13 mouse cellular contexts compared by ENCODE assay signal in the genomic region with DNA sequence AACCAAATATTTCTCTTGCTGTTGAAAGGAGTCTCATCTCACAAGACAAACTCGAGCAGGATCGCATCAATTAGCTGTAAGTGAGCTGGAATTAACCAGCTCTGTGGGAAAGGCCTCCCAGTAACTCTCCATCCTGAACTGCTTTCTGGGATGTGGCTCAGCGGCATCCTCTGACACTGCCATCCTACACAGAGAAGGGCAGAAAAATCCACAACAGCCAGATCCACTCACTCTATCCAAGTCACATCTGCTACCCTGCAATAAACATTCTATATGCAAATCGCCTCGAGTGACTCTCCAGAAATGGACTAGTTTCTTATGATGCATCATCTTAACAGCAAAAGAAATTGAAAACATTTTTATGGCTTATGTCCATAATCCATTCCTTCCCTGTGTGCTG.
DNase-seq lines count a peak whose midpoint lies in the region; ATAC-seq lines count a peak whose summit lies in the region.
"Had no signal": no experiment of that assay in that cellular context is flagged by ENCODE, and none has a peak within 500 bp of the region (broad histone marks: within the 10 kb centered on the region; RNA-seq: fewer than 3 reads in every experiment).

No protein-coding gene starts in this region.

- H3K9ac ChIP-seq in midbrain, embryonic 15.5 days = no peak overlapping the region
- H3K9ac ChIP-seq in forebrain, embryonic 11.5 days (ENCODE audit: low read length) = no peak overlapping the region
- no peak overlapping the region for H3K9ac ChIP-seq in hindbrain, embryonic 14.5 days
- no peak overlapping the region for H3K9ac ChIP-seq in midbrain, embryonic 16.5 days (ENCODE audit: low read depth, low read length)
- no peak overlapping the region for H3K9ac ChIP-seq in intestine, embryonic 15.5 days

- H3K27ac ChIP-seq in midbrain, embryonic 10.5 days (replicated peaks) = peak overlapping the region; percentile 70; the same call in 1 of the 2 replicates
- H3K27ac ChIP-seq in midbrain, embryonic 15.5 days = no peak overlapping the region
- H3K27ac ChIP-seq in forebrain, embryonic 11.5 days (ENCODE audit: low read depth, low read length) = no peak overlapping the region
- H3K27ac ChIP-seq in hindbrain, embryonic 14.5 days = no peak overlapping the region
- H3K27ac ChIP-seq in midbrain, embryonic 16.5 days (ENCODE audit: low read length) = no peak overlapping the region
- no peak overlapping the region for H3K27ac ChIP-seq in intestine, embryonic 15.5 days

- peak; percentile 19 for DNase-seq in midbrain, embryonic 10.5 days (ENCODE audit: low spot score)
- no peak for DNase-seq in forebrain, embryonic 11.5 days (ENCODE audit: low spot score)
- no peak for DNase-seq in hindbrain, embryonic 14.5 days (ENCODE audit: low spot score)
- no peak for DNase-seq in heart, adult 9 months (ENCODE audit: low spot score in 2 of 2)
- DNase-seq in kidney, postnatal 14 days = no peak
- DNase-seq: adrenal gland, adult 8-10 months; kidney, postnatal 36 days; lung, postnatal 36 days; thymus, adult 18-20 months had no signal

- H3K27me3 ChIP-seq in midbrain, embryonic 10.5 days (ENCODE audit: low read depth, poor library complexity, severe bottlenecking) = peaks cover 67% of the 10 kb centered on the region
- no peaks in the 10 kb centered on the region for H3K27me3 ChIP-seq in midbrain, embryonic 15.5 days (replicated peaks)
- H3K27me3 ChIP-seq in forebrain, embryonic 11.5 days (ENCODE audit: control insufficient read depth, insufficient read depth, low read length) = no peaks in the 10 kb centered on the region
- no peaks in the 10 kb centered on the region for H3K27me3 ChIP-seq in hindbrain, embryonic 14.5 days (ENCODE audit: control insufficient read depth, insufficient read depth, low read length)
- H3K27me3 ChIP-seq in midbrain, embryonic 16.5 days (ENCODE audit: control insufficient read depth, insufficient read depth, low read depth, low read length) = no peaks in the 10 kb centered on the region
- H3K27me3 ChIP-seq in intestine, embryonic 15.5 days (replicated peaks) = no peaks in the 10 kb centered on the region

- no peak overlapping the region for H3K4me2 ChIP-seq in midbrain, embryonic 15.5 days
- H3K4me2 ChIP-seq in forebrain, embryonic 11.5 days (ENCODE audit: low read depth, low read length, severe bottlenecking) = no peak overlapping the region
- H3K4me2 ChIP-seq in hindbrain, embryonic 14.5 days (replicated peaks) = no peak overlapping the region
- H3K4me2 ChIP-seq in midbrain, embryonic 16.5 days (ENCODE audit: low read length) = no peak overlapping the region
- no peak overlapping the region for H3K4me2 ChIP-seq in intestine, embryonic 15.5 days (replicated peaks)

- no peak overlapping the region for H3K4me3 ChIP-seq in midbrain, embryonic 10.5 days
- H3K4me3 ChIP-seq in midbrain, embryonic 15.5 days = no peak overlapping the region
- no peak overlapping the region for H3K4me3 ChIP-seq in forebrain, embryonic 11.5 days (ENCODE audit: low read depth, low read length)
- no peak overlapping the region for H3K4me3 ChIP-seq in hindbrain, embryonic 14.5 days (replicated peaks; ENCODE audit: low read length)
- H3K4me3 ChIP-seq in midbrain, embryonic 16.5 days (ENCODE audit: low read depth, low read length) = no peak overlapping the region
- no peak overlapping the region for H3K4me3 ChIP-seq in intestine, embryonic 15.5 days (replicated peaks)
- H3K4me3 ChIP-seq: myocyte had no signal

- H3K4me1 ChIP-seq in midbrain, embryonic 10.5 days = peaks cover 43% of the 10 kb centered on the region
- H3K4me1 ChIP-seq in midbrain, embryonic 15.5 days = peaks cover 14% of the 10 kb centered on the region
- peaks cover 7% of the 10 kb centered on the region; the same call in 1 of the 2 replicates for H3K4me1 ChIP-seq in forebrain, embryonic 11.5 days (replicated peaks; ENCODE audit: control insufficient read depth, insufficient read depth, low read length)
- H3K4me1 ChIP-seq in hindbrain, embryonic 14.5 days (replicated peaks; ENCODE audit: control insufficient read depth, insufficient read depth, low read length) = peaks cover 8% of the 10 kb centered on the region; the same call in 1 of the 2 replicates
- peaks cover 7% of the 10 kb centered on the region; the same call in 1 of the 2 replicates for H3K4me1 ChIP-seq in midbrain, embryonic 16.5 days (ENCODE audit: control insufficient read depth, insufficient read depth, low read length)
- no peaks in the 10 kb centered on the region for H3K4me1 ChIP-seq in intestine, embryonic 15.5 days (replicated peaks)

- ATAC-seq in midbrain, embryonic 15.5 days (replicated peaks) = no peak
- ATAC-seq in forebrain, embryonic 11.5 days (replicated peaks; ENCODE audit: low FRiP score) = peak; percentile 59; the same call in 1 of the 2 replicates
- peak; percentile 68; the same call in 1 of the 2 replicates for ATAC-seq in hindbrain, embryonic 14.5 days (ENCODE audit: low FRiP score)
- 0 out of 2 replicates have a peak, but pooled peaks have one; percentile 40 for ATAC-seq in midbrain, embryonic 16.5 days
- ATAC-seq in intestine, embryonic 15.5 days = no peak

- no peaks in the 10 kb centered on the region for H3K9me3 ChIP-seq in midbrain, embryonic 10.5 days (replicated peaks)
- H3K9me3 ChIP-seq in midbrain, embryonic 15.5 days = no peaks in the 10 kb centered on the region
- H3K9me3 ChIP-seq in forebrain, embryonic 11.5 days (ENCODE audit: control insufficient read depth, low read length) = no peaks in the 10 kb centered on the region
- no peaks in the 10 kb centered on the region for H3K9me3 ChIP-seq in hindbrain, embryonic 14.5 days (ENCODE audit: control insufficient read depth, low read length)
- H3K9me3 ChIP-seq in midbrain, embryonic 16.5 days (replicated peaks; ENCODE audit: control insufficient read depth, low read length, poor library complexity, severe bottlenecking) = no peaks in the 10 kb centered on the region
- H3K9me3 ChIP-seq in intestine, embryonic 15.5 days = no peaks in the 10 kb centered on the region

- H3K36me3 ChIP-seq in midbrain, embryonic 10.5 days = no peaks in the 10 kb centered on the region
- no peaks in the 10 kb centered on the region for H3K36me3 ChIP-seq in midbrain, embryonic 15.5 days (replicated peaks)
- no peaks in the 10 kb centered on the region for H3K36me3 ChIP-seq in forebrain, embryonic 11.5 days (ENCODE audit: control insufficient read depth, insufficient read depth, low read length)
- no peaks in the 10 kb centered on the region for H3K36me3 ChIP-seq in hindbrain, embryonic 14.5 days (replicated peaks; ENCODE audit: control insufficient read depth, insufficient read depth)
- no peaks in the 10 kb centered on the region for H3K36me3 ChIP-seq in midbrain, embryonic 16.5 days (ENCODE audit: control insufficient read depth, insufficient read depth, low read length)
- H3K36me3 ChIP-seq in intestine, embryonic 15.5 days = no peaks in the 10 kb centered on the region

- 33% methylated on average over 5 of the region's 5 CpGs for WGBS in midbrain, embryonic 10.5 days
- WGBS in midbrain, embryonic 15.5 days = 13% methylated on average over 5 of the region's 5 CpGs
- WGBS in forebrain, embryonic 11.5 days = 34% methylated on average over 5 of the region's 5 CpGs
- WGBS in hindbrain, embryonic 14.5 days = 50% methylated on average over 5 of the region's 5 CpGs
- WGBS in midbrain, embryonic 16.5 days = 29% methylated on average over 5 of the region's 5 CpGs
- WGBS in intestine, embryonic 15.5 days = 62% methylated on average over 5 of the region's 5 CpGs

Comparison
In these comparisons a context has a peak if more than half of its experiments do, and no peak if none do; other contexts are left out.
1. ATAC-seq: peak in forebrain, embryonic 11.5 days (single experiment), hindbrain, embryonic 14.5 days (single experiment) and midbrain, embryonic 16.5 days (single experiment); none in midbrain, embryonic 15.5 days (single experiment) and intestine, embryonic 15.5 days (single experiment).